Mouse (Mus musculus) lung, postnatal 0 days (tissue): Measurements from ENCODE around the gene Igfbp5.

Experiments used
- CTCF ChIP-seq: IDR thresholded peaks from 2 replicates; pipeline ENCODE4 v1.5.1; 2016; ENCODE audit warnings: antibody characterized with exemption, mild to moderate bottlenecking
- EP300 ChIP-seq: IDR thresholded peaks from 2 replicates; pipeline ENCODE4 v1.6.1; 2016; ENCODE audit warnings: antibody characterized with exemption, mild to moderate bottlenecking, control low read depth

DNA sequence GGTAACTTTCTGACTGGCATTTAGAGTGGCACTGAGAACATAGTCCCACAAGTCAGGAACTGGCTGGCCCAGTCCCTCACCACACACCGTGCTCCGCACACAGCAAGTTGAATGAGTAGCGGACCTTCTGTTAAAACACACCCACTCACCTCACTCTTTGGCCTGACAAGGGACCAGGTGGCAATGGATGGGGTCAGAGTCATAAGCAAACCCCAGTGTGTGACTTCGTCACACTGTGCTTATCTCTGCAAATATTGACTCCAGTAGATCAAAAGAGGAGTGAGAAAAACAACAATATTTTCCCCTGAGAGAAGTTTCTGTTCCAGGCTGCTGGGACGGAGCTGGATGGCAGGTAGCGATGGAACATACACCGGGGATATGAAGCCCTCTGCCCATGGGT, 65.4 kb downstream of the Igfbp5 start:
- TF ChIP-seq CTCF (no peak), EP300 (no peak)
